Mouse (Mus musculus) layer of hippocampus, postnatal 10 days (tissue): ENCODE results near the gene Faf2. TPM values are rescaled to one million over a fixed set of nuclear protein-coding genes. Genes with fewer than 3 reads are reported as not detected.

Source experiments
- DNase-seq, 2 experiments: peaks; one replicate each; pipeline ENCODE4 v3.0.0; 2021; ENCODE audit warnings: low spot score in 2 of 2
- microRNA-seq, 2 experiments: library from miRNA; unstranded; fragments of <30 nt; microRNA quantifications; one replicate each; pipeline ENCODE4 v1.2.0; 2021
- total RNA-seq, 2 experiments: library from RNA; stranded (reverse); gene quantifications; 2 replicates each; pipeline ENCODE4 v1.2.3; 2021

Faf2 gene
- total RNA-seq, 2 experiments from 2014 or later, result 48.3 to 52.7 TPM

- DNase-seq, result no peak
These were observed 83.3 kb downstream of the Faf2 start for GRCm38 (mm10) chr13:54704890-54705289.

DNA sequence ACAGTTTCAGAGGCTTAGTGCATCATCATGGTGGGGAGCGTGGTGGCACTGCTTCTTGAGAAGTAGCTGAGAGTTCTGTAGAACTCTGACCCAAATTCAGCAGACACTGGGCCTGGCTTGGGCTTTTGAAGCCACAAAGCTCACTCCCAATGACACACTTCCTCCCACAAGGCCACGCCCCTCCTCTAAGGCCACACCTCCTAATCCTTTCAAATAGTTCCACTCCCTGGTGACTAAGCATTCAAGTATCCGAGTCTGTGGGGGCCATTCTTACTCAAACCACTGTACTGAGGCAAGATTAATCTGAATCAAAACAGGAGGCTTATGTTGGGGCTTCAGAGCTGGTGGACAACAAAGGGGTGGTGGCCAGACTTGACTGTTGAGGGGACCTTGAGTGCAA is 89.3 kb downstream of the Faf2 start:
- no peak for DNase-seq

Small RNAs within 50 kb of the gene (microRNA-seq; reads per million reads assigned to microRNA genes)
- gene Gm24195, result 0 reads per million in 2 experiments

Other genes with a start within 250 kb of the Faf2 start
- gene Thoc3, start 152.9 kb upstream of the Faf2 start, total RNA-seq, result 10 to 100 TPM; 44.7 TPM
- gene Simc1, start 118.0 kb upstream of the Faf2 start, total RNA-seq, result 10 to 100 TPM; 20.5 to 20.7 TPM
- gene 4833439L19Rik, start 56.3 kb upstream of the Faf2 start, total RNA-seq, result 100 to 1,000 TPM; 165 to 183 TPM
- gene Arl10, start 46.8 kb upstream of the Faf2 start, total RNA-seq, result 10 to 100 TPM; 49.6 to 49.9 TPM
- 10 to 100 TPM; 34.2 to 36.6 TPM for gene Nop16, start 31.7 kb upstream of the Faf2 start, total RNA-seq
- 100 to 1,000 TPM; 168 to 177 TPM for gene Higd2a, start 31.6 kb upstream of the Faf2 start, total RNA-seq
- 100 to 1,000 TPM; 308 to 332 TPM for gene Cltb, start 10.4 kb upstream of the Faf2 start, total RNA-seq
- gene Rnf44, start 72.1 kb downstream of the Faf2 start, total RNA-seq, result 100 to 1,000 TPM in 1 of 2 experiments, 10 to 100 TPM in 1; 95.0 to 114 TPM
- gene Cdhr2, start 79.7 kb downstream of the Faf2 start, total RNA-seq, result under 1 TPM; 0.16 to 0.20 TPM
- gene Gprin1, start 128.1 kb downstream of the Faf2 start, total RNA-seq, result 100 to 1,000 TPM; 204 TPM
- gene Sncb, start 144.8 kb downstream of the Faf2 start, total RNA-seq, result 100 to 1,000 TPM; 503 to 525 TPM
- not detected for gene Eif4e1b, start 162.2 kb downstream of the Faf2 start, total RNA-seq
- 10 to 100 TPM; 85.6 to 92.1 TPM for gene Tspan17, start 167.6 kb downstream of the Faf2 start, total RNA-seq